Mouse (Mus musculus): ENCODE data around the gene Adgrb3. TPM values are rescaled to one million over a fixed set of nuclear protein-coding genes. Genes with fewer than 3 reads are reported as not detected.

Gene Adgrb3
- polyA plus RNA-seq, 1 experiment, result not detected

GRCm38 (mm10) chr1:25621458-25621857 lies 208.0 kb downstream of the Adgrb3 start:
- no peak for TF ChIP-seq GATA1 (IDR thresholded peaks at IDR 0.05; ENCODE audit: low read length)

GRCm38 (mm10) chr1:25616954-25617353 lies 212.6 kb downstream of the Adgrb3 start:
- no peak for TF ChIP-seq GATA1 (IDR thresholded peaks at IDR 0.05; ENCODE audit: low read length)

- no peak for TF ChIP-seq GATA1 (IDR thresholded peaks at IDR 0.05; ENCODE audit: low read length)
These were observed 230.6 kb downstream of the Adgrb3 start for GRCm38 (mm10) chr1:25598941-25599340.

GRCm38 (mm10) chr1:25588568-25589118 lies 240.9 kb downstream of the Adgrb3 start:
- no peak for TF ChIP-seq GATA1 (IDR thresholded peaks at IDR 0.05; ENCODE audit: low read length)

GRCm38 (mm10) chr1:25581698-25582097 lies 247.8 kb downstream of the Adgrb3 start:
- no peak for TF ChIP-seq GATA1 (IDR thresholded peaks at IDR 0.05; ENCODE audit: low read length)

- TF ChIP-seq GATA1 (IDR thresholded peaks at IDR 0.05; ENCODE audit: low read length), result no peak
These were observed 251.7 kb downstream of the Adgrb3 start for GRCm38 (mm10) chr1:25577836-25578235.

GRCm38 (mm10) chr1:25576598-25576997 lies 252.9 kb downstream of the Adgrb3 start:
- no peak for TF ChIP-seq GATA1 (IDR thresholded peaks at IDR 0.05; ENCODE audit: low read length)

- TF ChIP-seq GATA1 (IDR thresholded peaks at IDR 0.05; ENCODE audit: low read length), result no peak
These were observed 261.4 kb downstream of the Adgrb3 start for GRCm38 (mm10) chr1:25568096-25568495.

GRCm38 (mm10) chr1:25546072-25546471 lies 283.4 kb downstream of the Adgrb3 start:
- no peak for TF ChIP-seq GATA1 (IDR thresholded peaks at IDR 0.05; ENCODE audit: low read length)

- TF ChIP-seq GATA1 (IDR thresholded peaks at IDR 0.05; ENCODE audit: low read length), result no peak
These were observed 285.6 kb downstream of the Adgrb3 start for GRCm38 (mm10) chr1:25543915-25544314.

- no peak for TF ChIP-seq GATA1 (IDR thresholded peaks at IDR 0.05; ENCODE audit: low read length)
These were observed 286.6 kb downstream of the Adgrb3 start for GRCm38 (mm10) chr1:25542891-25543290.

- no peak for TF ChIP-seq GATA1 (IDR thresholded peaks at IDR 0.05; ENCODE audit: low read length)
These were observed 302.5 kb downstream of the Adgrb3 start for GRCm38 (mm10) chr1:25526976-25527375.

GRCm38 (mm10) chr1:25510321-25511055 lies 319.0 kb downstream of the Adgrb3 start:
- no peak for TF ChIP-seq GATA1 (IDR thresholded peaks at IDR 0.05; ENCODE audit: low read length)

GRCm38 (mm10) chr1:25504313-25504712 lies 325.2 kb downstream of the Adgrb3 start:
- TF ChIP-seq GATA1 (IDR thresholded peaks at IDR 0.05; ENCODE audit: low read length), result no peak

- no peak for TF ChIP-seq GATA1 (IDR thresholded peaks at IDR 0.05; ENCODE audit: low read length)
These were observed 326.0 kb downstream of the Adgrb3 start for GRCm38 (mm10) chr1:25503524-25503923.

GRCm38 (mm10) chr1:25495202-25495914 lies 334.1 kb downstream of the Adgrb3 start:
- no peak for TF ChIP-seq GATA1 (IDR thresholded peaks at IDR 0.05; ENCODE audit: low read length)
